Mouse (Mus musculus) kidney, adult 2 months (tissue): ENCODE results near the gene Nat8f2.
"Not testable (repeated sequence)": the region's sequence is repeated elsewhere in the genome, so short reads cannot be mapped to it uniquely, and the experiment has no call there.

ENCODE experiments used
- CTCF ChIP-seq: fragments of 200-500 bp; conservative IDR thresholded peaks from 2 replicates; pipeline ENCODE4 v1.5.1; 2011; ENCODE audit warnings: low read depth, mild to moderate bottlenecking, control low read depth, low read length, moderate library complexity, mixed read lengths; ENCODE audit not compliant: insufficient read depth, insufficient read length
- POLR2A ChIP-seq: fragments of 200-500 bp; IDR thresholded peaks from one replicate; pipeline ENCODE4 v1.6.1; 2011; ENCODE audit warnings: low read depth, low read length, control low read depth

GRCm38 (mm10) chr6:85835104-85835503, 33.9 kb downstream of the Nat8f2 start:
- TF ChIP-seq CTCF, POLR2A: not testable (repeated sequence)
